Mouse (Mus musculus) testis, adult 2 months (tissue): ENCODE results near the gene Tmem37.

ENCODE experiments used
- CTCF ChIP-seq: fragments of 200-500 bp; IDR thresholded peaks from 2 replicates; pipeline ENCODE4 v1.5.1; 2012; ENCODE audit warnings: low read depth, mild to moderate bottlenecking, inconsistent platforms, low read length, moderate library complexity; ENCODE audit not compliant: control insufficient read depth, insufficient read depth, insufficient replicate concordance
- POLR2A ChIP-seq: fragments of 200-500 bp; IDR thresholded peaks from 2 replicates; pipeline ENCODE4 v1.6.1; 2012; ENCODE audit warnings: low read depth, mild to moderate bottlenecking, inconsistent platforms, low read length, moderate library complexity; ENCODE audit not compliant: control insufficient read depth

DNA sequence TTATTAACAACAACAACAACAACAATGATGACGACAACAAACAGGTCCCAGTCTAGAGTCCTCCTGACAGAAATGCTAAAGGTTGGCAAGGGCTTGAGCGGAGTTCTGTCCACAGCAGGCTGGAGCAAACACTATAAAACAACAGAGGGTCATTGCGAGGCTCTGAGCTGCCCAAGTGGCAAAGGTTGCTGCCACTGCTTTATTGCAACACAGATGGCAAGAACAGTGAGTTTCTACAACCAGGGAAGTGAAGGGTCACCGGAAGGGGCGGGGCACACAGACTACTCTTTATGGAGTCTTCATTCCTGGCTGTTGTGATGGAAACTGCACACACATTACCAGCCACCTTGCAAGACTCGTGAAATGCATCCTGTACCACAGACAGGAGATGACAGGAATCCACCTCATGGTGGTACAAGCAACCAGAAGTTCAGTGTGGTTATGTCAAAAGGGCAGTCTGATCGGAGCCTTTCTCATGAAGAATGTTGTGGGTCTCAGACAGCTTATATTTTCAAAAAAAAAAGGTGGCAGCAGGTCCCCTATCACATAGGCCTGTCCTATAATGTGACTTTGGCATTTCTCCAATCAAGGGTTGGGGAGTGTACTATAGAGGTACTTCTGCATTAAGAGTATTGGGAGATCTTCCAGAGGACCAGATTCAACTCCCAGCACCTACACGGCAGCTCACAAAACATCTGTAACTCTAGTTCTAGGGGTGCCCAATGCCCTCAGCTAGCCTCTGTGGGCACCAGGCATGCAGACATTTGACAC is 26.8 kb upstream of the Tmem37 start:
- TF ChIP-seq CTCF = no peak
- TF ChIP-seq POLR2A = no peak
